Mouse (Mus musculus) brain, adult 2 months (tissue): ENCODE measurements at regions not wholly inside any gene's neighbourhood (a gene's known extent, or its start where the extent isn't known, plus 50 kb on each side); places are given as distances from the start of the nearest gene placed in this dataset.
"Not testable (repeated sequence)": the region's sequence is repeated elsewhere in the genome, so short reads cannot be mapped to it uniquely, and the experiment has no call there.

ENCODE experiments used
- DNase-seq: peaks from one replicate; pipeline ENCODE4 v3.0.0; 2011; ENCODE audit warnings: low read depth, low spot score

GRCm38 (mm10) chr19:9338971-9339370 is 203.5 kb upstream of the Asrgl1 start:
- peak; percentile 0 for DNase-seq

DNA sequence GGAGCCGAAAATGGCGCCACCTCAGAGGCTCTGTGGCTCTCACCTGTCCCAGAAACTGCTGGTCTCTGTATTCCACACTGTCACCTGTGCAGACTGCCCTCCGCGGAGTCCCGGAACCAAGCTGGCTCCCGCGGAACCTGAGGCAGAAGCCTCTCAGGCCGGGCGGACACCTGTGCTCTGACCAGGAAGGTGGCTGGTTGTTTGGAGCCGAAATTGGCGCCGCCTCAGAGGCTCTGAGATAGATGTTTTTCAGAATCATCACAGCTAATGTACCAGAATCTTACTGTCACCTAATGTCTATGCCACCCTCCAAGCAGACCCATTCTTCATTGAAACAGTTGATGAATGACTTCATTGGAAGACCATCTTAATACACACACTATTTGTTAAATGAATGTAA is 202.0 kb upstream of the Asrgl1 start:
- DNase-seq: not testable (repeated sequence)

- not testable (repeated sequence) for DNase-seq
These were observed 182.5 kb upstream of the Asrgl1 start for GRCm38 (mm10) chr19:9317932-9318331.

- not testable (repeated sequence) for DNase-seq
These were observed 180.7 kb upstream of the Asrgl1 start for GRCm38 (mm10) chr19:9316162-9316561.

- DNase-seq: not testable (repeated sequence)
These were observed 147.7 kb upstream of the Asrgl1 start for GRCm38 (mm10) chr19:9283176-9283575.

DNA sequence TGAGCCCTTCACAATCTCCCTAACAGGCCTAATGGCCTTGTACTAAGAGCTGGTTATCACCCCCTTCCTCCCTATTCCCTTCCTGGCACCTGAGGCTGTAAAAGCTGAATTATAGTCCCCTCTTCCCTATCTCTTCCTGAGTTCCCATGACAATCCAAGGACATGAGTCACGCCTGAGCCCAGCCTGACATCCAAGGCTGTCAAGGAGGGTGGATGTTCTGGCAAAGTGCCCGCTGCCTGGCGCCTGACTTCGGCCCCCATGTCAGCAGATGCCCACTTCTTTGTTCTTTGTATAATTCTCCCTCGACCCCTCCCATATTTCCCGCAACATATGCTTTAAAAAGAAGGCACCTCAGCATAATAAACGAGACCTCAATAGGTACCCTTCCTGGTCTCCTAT is 99.2 kb upstream of the Asrgl1 start:
- not testable (repeated sequence) for DNase-seq
